Comparison of ENCODE assay signal across 8 mouse cellular contexts in the genomic region with DNA sequence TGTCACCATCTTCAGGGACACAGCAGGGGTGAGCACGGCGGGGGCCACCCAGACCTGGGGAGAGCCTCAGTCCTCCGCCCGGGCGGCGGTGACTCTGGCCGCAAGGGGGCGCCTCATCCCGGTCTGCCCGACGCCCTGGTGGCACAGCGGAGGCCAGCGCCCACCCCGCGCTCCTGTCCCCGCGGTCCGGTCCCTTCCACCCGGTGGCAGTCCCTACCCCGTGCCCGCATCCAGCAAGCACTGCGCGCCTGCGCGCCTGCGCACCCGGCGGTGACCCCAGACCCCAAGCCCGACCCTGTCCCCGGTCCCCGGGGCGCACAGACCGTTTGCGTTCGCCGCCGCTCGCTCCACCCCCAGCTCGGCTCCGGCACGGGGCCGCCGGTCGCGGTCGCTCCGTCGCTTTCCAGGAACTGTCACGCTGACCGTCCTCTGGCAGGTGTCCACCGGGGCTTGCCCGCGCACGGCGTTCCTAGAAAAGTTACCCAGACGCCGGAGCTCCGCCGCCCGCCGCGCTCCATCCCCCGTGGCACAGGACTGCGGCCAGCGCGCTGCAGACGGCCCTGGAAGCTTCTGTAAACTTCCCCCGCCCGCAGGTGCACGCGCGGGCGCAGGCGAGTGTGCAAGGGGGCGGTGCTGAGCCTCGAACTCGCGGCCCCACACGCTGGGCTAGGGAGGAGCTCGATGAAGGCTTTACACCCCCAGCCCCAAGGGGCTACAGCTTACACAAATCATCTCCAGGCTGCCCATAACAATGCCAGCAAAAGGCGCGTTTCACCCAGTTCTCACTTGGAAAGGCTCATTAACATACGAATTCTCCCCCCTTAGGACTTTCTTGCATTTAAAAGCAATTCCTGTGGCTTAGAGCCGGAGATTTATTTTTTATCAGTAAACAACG.
DNase-seq lines count a peak whose midpoint lies in the region; ATAC-seq lines count a peak whose summit lies in the region.

No protein-coding gene starts in this region.

- peaks cover 58% of the 10 kb centered on the region for H3K4me1 ChIP-seq in intestine, embryonic 14.5 days (replicated peaks; ENCODE audit: control insufficient read depth, insufficient read depth, low read length)
- H3K4me1 ChIP-seq in limb, embryonic 10.5 days, result peaks cover 77% of the 10 kb centered on the region
- H3K4me1 ChIP-seq in midbrain, embryonic 11.5 days (ENCODE audit: control insufficient read depth, insufficient read depth, low read length), result peaks cover 12% of the 10 kb centered on the region; the same call in 1 of the 2 replicates

- H3K27me3 ChIP-seq in intestine, embryonic 14.5 days (replicated peaks; ENCODE audit: control insufficient read depth, insufficient read depth, low read length), result no peaks in the 10 kb centered on the region
- peaks cover 37% of the 10 kb centered on the region for H3K27me3 ChIP-seq in limb, embryonic 10.5 days (ENCODE audit: low read depth, poor library complexity, severe bottlenecking)
- peaks cover 29% of the 10 kb centered on the region for H3K27me3 ChIP-seq in midbrain, embryonic 11.5 days (ENCODE audit: control insufficient read depth, insufficient read depth, low read length)

- no peaks in the 10 kb centered on the region for H3K9me3 ChIP-seq in intestine, embryonic 14.5 days (ENCODE audit: control insufficient read depth, low read length)
- no peaks in the 10 kb centered on the region for H3K9me3 ChIP-seq in limb, embryonic 10.5 days (replicated peaks)
- H3K9me3 ChIP-seq in midbrain, embryonic 11.5 days (ENCODE audit: control insufficient read depth, low read length), result no peaks in the 10 kb centered on the region

- peak overlapping the region; percentile 76 for H3K4me3 ChIP-seq in intestine, embryonic 14.5 days (ENCODE audit: low read depth, low read length)
- H3K4me3 ChIP-seq in limb, embryonic 10.5 days, result peak overlapping the region; percentile 66
- peak overlapping the region; percentile 65 for H3K4me3 ChIP-seq in midbrain, embryonic 11.5 days (ENCODE audit: low read depth, low read length)

- ATAC-seq in intestine, embryonic 14.5 days (replicated peaks; ENCODE audit: low FRiP score, low TSS enrichment, low read depth), result peak; percentile 90
- peak; percentile 90 for ATAC-seq in midbrain, embryonic 11.5 days (ENCODE audit: low FRiP score)

- 0% methylated on average over 82 of the region's 85 CpGs for whole genome bisulfite sequencing in intestine, embryonic 14.5 days
- WGBS in limb, embryonic 10.5 days, result under 1% methylated on average over 83 of the region's 85 CpGs
- WGBS in midbrain, embryonic 11.5 days, result under 1% methylated on average over 81 of the region's 85 CpGs

- DNase-seq in adrenal gland, postnatal 10 days, result peak; percentile 95
- peak; percentile 74 for DNase-seq in embryo, embryonic 10.5 days (ENCODE audit: low spot score)
- peak; percentile 80 for DNase-seq in gastrocnemius, postnatal 25 days
- DNase-seq in intestine, embryonic 14.5 days (ENCODE audit: low spot score), result peak; percentile 91
- DNase-seq in limb, embryonic 10.5 days (ENCODE audit: low spot score), result peak; percentile 90
- DNase-seq in midbrain, embryonic 11.5 days (ENCODE audit: low spot score, missing footprints), result peak; percentile 97
- DNase-seq in right cerebral cortex, postnatal 36 days (ENCODE audit: low spot score in 2 of 2), result peak; percentile 60 to 70
- peak; percentile 79 to 85 for DNase-seq in urinary bladder, postnatal 4 days (ENCODE audit: low spot score in 2 of 2)

- H3K36me3 ChIP-seq in intestine, embryonic 14.5 days (ENCODE audit: control insufficient read depth, insufficient read depth, low read length), result no peaks in the 10 kb centered on the region
- peaks cover 4% of the 10 kb centered on the region; the same call in 1 of the 2 replicates for H3K36me3 ChIP-seq in limb, embryonic 10.5 days
- no peaks in the 10 kb centered on the region for H3K36me3 ChIP-seq in midbrain, embryonic 11.5 days (ENCODE audit: control insufficient read depth, insufficient read depth, low read length)

- peak overlapping the region; percentile 74 for H3K9ac ChIP-seq in intestine, embryonic 14.5 days (ENCODE audit: low read length)
- peak overlapping the region; percentile 64 for H3K9ac ChIP-seq in midbrain, embryonic 11.5 days (ENCODE audit: low read length)

- H3K4me2 ChIP-seq in intestine, embryonic 14.5 days (ENCODE audit: low read length), result peak overlapping the region; percentile 83
- peak overlapping the region; percentile 91 for H3K4me2 ChIP-seq in midbrain, embryonic 11.5 days

- peak overlapping the region; percentile 86 for H3K27ac ChIP-seq in intestine, embryonic 14.5 days (ENCODE audit: low read depth)
- peak overlapping the region; percentile 90 for H3K27ac ChIP-seq in limb, embryonic 10.5 days
- no peak overlapping the region for H3K27ac ChIP-seq in midbrain, embryonic 11.5 days (ENCODE audit: low read depth, low read length)
